In genomic region chr13:111604826-111605225, GRCm38 (mm10) we compare ENCODE assay signal across 41 mouse cellular contexts. TPM values are rescaled to one million over a fixed set of nuclear protein-coding genes. Genes with fewer than 3 reads are reported as not detected.
A peak's percentile ranks its signal among the peaks of the same experiment; 100 is the strongest.
DNase-seq lines count a peak whose midpoint lies in the region; ATAC-seq and TF ChIP-seq lines count a peak whose summit lies in the region.
"Had no signal": no experiment of that assay in that cellular context is flagged by ENCODE, and none has a peak within 500 bp of the region (broad histone marks: within the 10 kb centered on the region; RNA-seq: fewer than 3 reads in every experiment).

No protein-coding gene starts in this region.

- peaks cover 3% of the 10 kb centered on the region for H3K9me3 ChIP-seq in G1E (replicated peaks)
- no peaks in the 10 kb centered on the region for H3K9me3 ChIP-seq in liver, embryonic 15.5 days (replicated peaks)
- H3K9me3 ChIP-seq: embryonic facial prominence, embryonic 10.5 days; embryonic facial prominence, embryonic 15.5 days; forebrain, embryonic 10.5 days; heart, embryonic 10.5 days; heart, embryonic 15.5 days; hindbrain, embryonic 12.5 days; intestine, embryonic 15.5 days; midbrain, embryonic 13.5 days had no signal

- WGBS in liver, embryonic 15.5 days (ENCODE audit: insufficient replicate concordance): 24% methylated on average over 5 of the region's 5 CpGs

- DNase-seq in G1E (ENCODE audit: low spot score) (peak; percentile 57), liver (peak; percentile 66)
- peak; percentile 59 for DNase-seq in c-Kit-positive CD71-positive TER-119-positive erythroid progenitor cells, embryonic 14.5 days (ENCODE audit: low spot score)
- DNase-seq in frontal cortex, adult 2 months (ENCODE audit: extremely low spot score in 1 of 2, low spot score in 1 of 2): no peak
- DNase-seq in spleen, adult 18-20 months: no peak
- no peak for DNase-seq in layer of hippocampus, postnatal 10 days (ENCODE audit: low spot score in 2 of 2)
- DNase-seq: adrenal gland, postnatal 10 days; cerebellum, adult 2 months; cerebellum, postnatal 14 days; gastrocnemius, postnatal 10 days; heart, postnatal 36 days; kidney, adult 2 months; kidney, postnatal 4 days; layer of hippocampus, postnatal 36 days; lung, postnatal 36 days; thymus, postnatal 4 days had no signal

- H3K27ac ChIP-seq in liver, embryonic 15.5 days (replicated peaks): peak overlapping the region; percentile 48; the same call in 1 of the 2 replicates
- H3K27ac ChIP-seq: embryonic facial prominence, embryonic 10.5 days; embryonic facial prominence, embryonic 15.5 days; forebrain, embryonic 10.5 days; heart, embryonic 10.5 days; heart, embryonic 15.5 days; hindbrain, embryonic 12.5 days; hindbrain, postnatal 0 days; intestine, embryonic 15.5 days; kidney, postnatal 0 days; midbrain, embryonic 13.5 days had no signal

- no peak overlapping the region; the same call in 1 of the 2 replicates for H3K4me3 ChIP-seq in G1E (ENCODE audit: low read depth, low read length)
- H3K4me3 ChIP-seq in liver, embryonic 15.5 days (replicated peaks): no peak overlapping the region
- H3K4me3 ChIP-seq: embryonic facial prominence, embryonic 10.5 days; embryonic facial prominence, embryonic 15.5 days; forebrain, embryonic 10.5 days; heart, embryonic 10.5 days; heart, embryonic 15.5 days; hindbrain, embryonic 12.5 days; intestine, embryonic 15.5 days; megakaryocyte, embryonic 14.5 days; midbrain, embryonic 13.5 days had no signal

- ATAC-seq in G1E (ENCODE audit: extremely low read depth, insufficient number of reproducible peaks, low FRiP score, poor library complexity, severe bottlenecking): peak; percentile 45
- peak; percentile 93 for ATAC-seq in liver, embryonic 15.5 days (ENCODE audit: insufficient read depth)
- no peak for ATAC-seq in monocyte, adult 5-6 weeks (replicated peaks; ENCODE audit: insufficient number of reproducible peaks, low FRiP score, low TSS enrichment, poor library complexity, severe bottlenecking)
- ATAC-seq: activated CD4-positive, CD25-positive, alpha-beta regulatory T cell, adult 4 months; forebrain, embryonic 16.5 days; hindbrain, postnatal 0 days; intestine, embryonic 15.5 days; midbrain, embryonic 13.5 days had no signal

- H3K9ac ChIP-seq in liver, embryonic 15.5 days: no peak overlapping the region
- H3K9ac ChIP-seq: embryonic facial prominence, embryonic 15.5 days; heart, embryonic 15.5 days; hindbrain, embryonic 12.5 days; intestine, embryonic 15.5 days; midbrain, embryonic 13.5 days had no signal

- TF ChIP-seq CTCF in G1E (IDR thresholded peaks at IDR 0.05; ENCODE audit: low read depth, low read length): no peak

- no peaks in the 10 kb centered on the region for H3K27me3 ChIP-seq in G1E (ENCODE audit: insufficient read depth, low read length)
- H3K27me3 ChIP-seq in liver, embryonic 15.5 days: no peaks in the 10 kb centered on the region
- H3K27me3 ChIP-seq: embryonic facial prominence, embryonic 15.5 days; heart, embryonic 15.5 days; hindbrain, embryonic 12.5 days; intestine, embryonic 15.5 days; megakaryocyte, embryonic 14.5 days; midbrain, embryonic 13.5 days had no signal

- peaks cover 31% of the 10 kb centered on the region for H3K4me1 ChIP-seq in G1E (ENCODE audit: insufficient read depth, low read depth, low read length)
- peaks cover 19% of the 10 kb centered on the region for H3K4me1 ChIP-seq in liver, embryonic 15.5 days (replicated peaks)
- H3K4me1 ChIP-seq: embryonic facial prominence, embryonic 10.5 days; embryonic facial prominence, embryonic 15.5 days; forebrain, embryonic 10.5 days; heart, embryonic 10.5 days; heart, embryonic 15.5 days; hindbrain, embryonic 12.5 days; intestine, embryonic 15.5 days; megakaryocyte, embryonic 14.5 days; midbrain, embryonic 13.5 days had no signal

- H3K4me2 ChIP-seq in liver, embryonic 15.5 days: peak overlapping the region; percentile 42
- H3K4me2 ChIP-seq: embryonic facial prominence, embryonic 15.5 days; heart, embryonic 15.5 days; hindbrain, embryonic 12.5 days; intestine, embryonic 15.5 days; midbrain, embryonic 13.5 days had no signal

- no peaks in the 10 kb centered on the region for H3K36me3 ChIP-seq in G1E (replicated peaks)
- H3K36me3 ChIP-seq in liver, embryonic 15.5 days (replicated peaks): no peaks in the 10 kb centered on the region
- H3K36me3 ChIP-seq: embryonic facial prominence, embryonic 10.5 days; embryonic facial prominence, embryonic 15.5 days; forebrain, embryonic 10.5 days; heart, embryonic 10.5 days; heart, embryonic 15.5 days; hindbrain, embryonic 12.5 days; intestine, embryonic 15.5 days; midbrain, embryonic 13.5 days had no signal

RNA-seq across cellular contexts. Expression of gene Gm10198, which starts 12.2 kb away (rescaled TPM):
- not detected in 2 replicates for total RNA-seq in G1E (2014; fragmentation: Nextera tagmentation)
- total RNA-seq in G1E (2017): not detected in 2 replicates
- not detected in 2 replicates for polyA plus RNA-seq in G1E (2012)
- polyA plus RNA-seq in liver, embryonic 15.5 days (2015; fragmentation: Nextera tagmentation; extraction: Ambion mirVana): not detected in 2 replicates
- total RNA-seq in monocyte, adult 5-6 weeks (2017): not detected in 3 replicates
- polyA plus RNA-seq in frontal cortex, adult 2 months (2012; rRNA removed): not detected in 2 replicates
- not detected for total RNA-seq in layer of hippocampus, postnatal 10 days (2021)
- total RNA-seq: adrenal gland, postnatal 10 days; gastrocnemius, postnatal 10 days; granulocyte monocyte progenitor cell, adult 5-6 weeks; heart, postnatal 36 days; hindbrain, postnatal 0 days; layer of hippocampus, adult 8-10 months; layer of hippocampus, postnatal 36 days; left cerebral cortex, postnatal 10 days; liver, adult 2 months had no signal
- polyA plus RNA-seq: activated CD4-positive, CD25-positive, alpha-beta regulatory T cell, adult 4 months; cerebellum, adult 2 months; embryonic facial prominence, embryonic 10.5 days; embryonic facial prominence, embryonic 15.5 days; forebrain, embryonic 10.5 days; forebrain, embryonic 16.5 days; heart, embryonic 10.5 days; heart, embryonic 15.5 days; hindbrain, embryonic 12.5 days; hindbrain, postnatal 0 days; intestine, embryonic 15.5 days; kidney, adult 2 months; kidney, postnatal 0 days; limb, embryonic 11.5 days; liver, adult 2 months; lung, embryonic 16.5 days; midbrain, embryonic 13.5 days; neural tube, embryonic 14.5 days; spleen, adult 2 months; testis, adult 2 months; thymus, postnatal 0 days had no signal

RNA-seq across cellular contexts. Expression of gene Gm49496, which starts 55.1 kb away (rescaled TPM):
- total RNA-seq in G1E (2014; fragmentation: Nextera tagmentation) (not detected in 2 replicates), G1E (2017) (not detected in 2 replicates)
- not detected in 2 replicates for polyA plus RNA-seq in G1E (2012)
- polyA plus RNA-seq in liver, embryonic 15.5 days (2015; fragmentation: Nextera tagmentation; extraction: Ambion mirVana): not detected in 2 replicates
- total RNA-seq in monocyte, adult 5-6 weeks (2017): not detected in 3 replicates
- polyA plus RNA-seq in frontal cortex, adult 2 months (2012; rRNA removed): not detected in 2 replicates
- not detected for total RNA-seq in layer of hippocampus, postnatal 10 days (2021)
- total RNA-seq: adrenal gland, postnatal 10 days; gastrocnemius, postnatal 10 days; granulocyte monocyte progenitor cell, adult 5-6 weeks; heart, postnatal 36 days; hindbrain, postnatal 0 days; layer of hippocampus, adult 8-10 months; layer of hippocampus, postnatal 36 days; left cerebral cortex, postnatal 10 days; liver, adult 2 months had no signal
- polyA plus RNA-seq: activated CD4-positive, CD25-positive, alpha-beta regulatory T cell, adult 4 months; cerebellum, adult 2 months; embryonic facial prominence, embryonic 10.5 days; embryonic facial prominence, embryonic 15.5 days; forebrain, embryonic 10.5 days; forebrain, embryonic 16.5 days; heart, embryonic 10.5 days; heart, embryonic 15.5 days; hindbrain, embryonic 12.5 days; hindbrain, postnatal 0 days; intestine, embryonic 15.5 days; kidney, adult 2 months; kidney, postnatal 0 days; limb, embryonic 11.5 days; liver, adult 2 months; lung, embryonic 16.5 days; midbrain, embryonic 13.5 days; neural tube, embryonic 14.5 days; spleen, adult 2 months; testis, adult 2 months; thymus, postnatal 0 days had no signal

Comparison
In these comparisons a context has a peak if more than half of its experiments do, and no peak if none do; other contexts are left out.
1. DNase-seq: peak in G1E (single experiment), c-Kit-positive CD71-positive TER-119-positive erythroid progenitor cells, embryonic 14.5 days (single experiment) and liver (single experiment); none in frontal cortex, adult 2 months (0 of 2), spleen, adult 18-20 months (0 of 2) and layer of hippocampus, postnatal 10 days (0 of 2).